Mouse (Mus musculus) spleen, postnatal 36 days (tissue): ENCODE results near the gene Fbxo21.

Source experiments
- DNase-seq, 2 experiments: peaks; one replicate each; pipeline ENCODE4 v3.0.0; 2022; ENCODE audit warnings: low spot score in 2 of 2, mixed read lengths in 1 of 2

Fbxo21 gene

GRCm38 (mm10) chr5:117979082-117979481 lies 2.6 kb downstream of the Fbxo21 start:
- DNase-seq = no peak

- DNase-seq = no peak
Measured at GRCm38 (mm10) chr5:117980921-117981320, 4.4 kb downstream of the Fbxo21 start.

- DNase-seq = no peak
Measured at GRCm38 (mm10) chr5:117981943-117982342, 5.4 kb downstream of the Fbxo21 start.

GRCm38 (mm10) chr5:117986327-117986726 lies 9.8 kb downstream of the Fbxo21 start:
- DNase-seq = no peak

GRCm38 (mm10) chr5:117987891-117988290 lies 11.4 kb downstream of the Fbxo21 start:
- no peak for DNase-seq

GRCm38 (mm10) chr5:117988367-117988766 lies 11.8 kb downstream of the Fbxo21 start:
- no peak for DNase-seq

- DNase-seq = no peak
Measured at GRCm38 (mm10) chr5:117989773-117990172, 13.2 kb downstream of the Fbxo21 start.

- no peak for DNase-seq
Measured at GRCm38 (mm10) chr5:117990957-117991356, 14.4 kb downstream of the Fbxo21 start.

GRCm38 (mm10) chr5:117993550-117993949 lies 17.0 kb downstream of the Fbxo21 start:
- DNase-seq = no peak

GRCm38 (mm10) chr5:117995372-117995901 lies 18.9 kb downstream of the Fbxo21 start:
- no peak for DNase-seq

GRCm38 (mm10) chr5:117995911-117996310 lies 19.4 kb downstream of the Fbxo21 start:
- no peak for DNase-seq

- DNase-seq = no peak
Measured at GRCm38 (mm10) chr5:117996581-117996980, 20.1 kb downstream of the Fbxo21 start.

- DNase-seq = no peak
Measured at GRCm38 (mm10) chr5:117997434-117997970, 21.0 kb downstream of the Fbxo21 start.

GRCm38 (mm10) chr5:117999061-117999460 lies 22.5 kb downstream of the Fbxo21 start:
- DNase-seq = no peak

GRCm38 (mm10) chr5:117999584-117999983 lies 23.1 kb downstream of the Fbxo21 start:
- no peak for DNase-seq

- DNase-seq = peak; percentile 18 to 29
Measured at GRCm38 (mm10) chr5:118002059-118002458, 25.5 kb downstream of the Fbxo21 start.

- DNase-seq = peak; percentile 20 to 32
Measured at GRCm38 (mm10) chr5:118004619-118005018, 28.1 kb downstream of the Fbxo21 start.

- DNase-seq = no peak
Measured at GRCm38 (mm10) chr5:118005728-118006127, 29.2 kb downstream of the Fbxo21 start.

- no peak for DNase-seq
Measured at GRCm38 (mm10) chr5:118008344-118008743, 31.8 kb downstream of the Fbxo21 start.

GRCm38 (mm10) chr5:118010872-118011271 lies 34.3 kb downstream of the Fbxo21 start:
- DNase-seq = no peak

GRCm38 (mm10) chr5:118011796-118012195 lies 35.3 kb downstream of the Fbxo21 start:
- no peak for DNase-seq

GRCm38 (mm10) chr5:118015028-118015427 lies 38.5 kb downstream of the Fbxo21 start:
- DNase-seq = no peak

GRCm38 (mm10) chr5:118015669-118016068 lies 39.1 kb downstream of the Fbxo21 start:
- DNase-seq = no peak

- no peak for DNase-seq
Measured at GRCm38 (mm10) chr5:118017527-118017926, 41.0 kb downstream of the Fbxo21 start.
